Mouse (Mus musculus) heart, embryonic 10.5 days (tissue): ENCODE data around the gene Gtf2f1. TPM values are rescaled to one million over a fixed set of nuclear protein-coding genes. Genes with fewer than 3 reads are reported as not detected.

Experiments
- DNase-seq: peaks from one replicate; pipeline ENCODE4 v3.0.0-alpha.2; 2017; ENCODE audit warnings: low spot score
- H3K27ac ChIP-seq: fragments of 300-500 bp; sonication (generic); 2 replicates; pipeline ENCODE4 v1.5.1; 2016; ENCODE audit warnings: mild to moderate bottlenecking
- H3K27me3 ChIP-seq: fragments of 300-500 bp; sonication (generic); 2 replicates; pipeline ENCODE4 v1.6.1; 2016; ENCODE audit warnings: mild to moderate bottlenecking; ENCODE audit not compliant: poor library complexity, insufficient read depth, severe bottlenecking
- H3K36me3 ChIP-seq: fragments of 300-500 bp; sonication (generic); 2 replicates; pipeline ENCODE4 v1.6.1; 2016; ENCODE audit warnings: mild to moderate bottlenecking, moderate library complexity
- H3K4me1 ChIP-seq: fragments of 300-500 bp; sonication (generic); 2 replicates; pipeline ENCODE4 v1.6.1; 2016; ENCODE audit warnings: mild to moderate bottlenecking
- H3K4me3 ChIP-seq: fragments of 300-500 bp; sonication (generic); 2 replicates; pipeline ENCODE4 v1.5.1; 2016; ENCODE audit warnings: mild to moderate bottlenecking, moderate library complexity
- H3K9me3 ChIP-seq: fragments of 300-500 bp; sonication (generic); 2 replicates; pipeline ENCODE4 v1.6.1; 2016; ENCODE audit warnings: mild to moderate bottlenecking, moderate library complexity
- WGBS: fragments of 180-500 bp; shearing (Covaris S2); methylation state at CpG from one replicate; pipeline ENCODE4 v1.1.7; 2016; 5-methylcytosine and 5-hydroxymethylcytosine counted together
- polyA plus RNA-seq: library from polyadenylated mRNA; unstranded; fragments of >200 nt; fragmentation: Nextera tagmentation; extraction: Ambion mirVana; gene quantifications from 2 replicates; pipeline ENCODE4 v1.2.1, GENCODE M21; 2016

Gtf2f1 gene
- polyA plus RNA-seq, 1 experiment from 2014 or later: 56.0 TPM

- peak; percentile 91 for DNase-seq
- no peaks in the 10 kb centered on the region for H3K4me1 ChIP-seq
- H3K9me3 ChIP-seq: no peaks in the 10 kb centered on the region
- H3K36me3 ChIP-seq: no peaks in the 10 kb centered on the region
- H3K27me3 ChIP-seq: peaks cover 5% of the 10 kb centered on the region; the same call in 1 of the 2 replicates
- WGBS: 24% methylated on average over 11 of the region's 11 CpGs
- no peak overlapping the region for H3K4me3 ChIP-seq
- no peak overlapping the region for H3K27ac ChIP-seq
Measured at GRCm38 (mm10) chr17:56957763-56958429, 53.2 kb downstream of the Gtf2f1 start.

- H3K9me3 ChIP-seq: no peaks in the 10 kb centered on the region
- peak; percentile 69 for DNase-seq
- peaks cover 5% of the 10 kb centered on the region; the same call in 1 of the 2 replicates for H3K27me3 ChIP-seq
- no peak overlapping the region for H3K4me3 ChIP-seq
- WGBS: 76% methylated on average over 7 of the region's 7 CpGs
- no peaks in the 10 kb centered on the region for H3K36me3 ChIP-seq
- H3K4me1 ChIP-seq: no peaks in the 10 kb centered on the region
- H3K27ac ChIP-seq: no peak overlapping the region
Measured at GRCm38 (mm10) chr17:56954871-56955270, 56.2 kb downstream of the Gtf2f1 start.

Other genes with a start within 250 kb of the Gtf2f1 start
- gene Dus3l, start 246.5 kb downstream of the Gtf2f1 start, polyA plus RNA-seq: 39.6 and 41.4 TPM in 2 replicates
- gene Prr22, start 241.0 kb downstream of the Gtf2f1 start, polyA plus RNA-seq: 1.3 and 2.1 TPM in 2 replicates
- gene Rfx2, start 180.3 kb downstream of the Gtf2f1 start, polyA plus RNA-seq: 4.0 and 4.8 TPM in 2 replicates
- not detected in 2 replicates for gene Acsbg2, start 136.8 kb downstream of the Gtf2f1 start, polyA plus RNA-seq
- gene 1700061G19Rik, start 135.8 kb downstream of the Gtf2f1 start, polyA plus RNA-seq: 0.33 and 0.40 TPM in 2 replicates
- gene Mllt1, start 75.9 kb downstream of the Gtf2f1 start, polyA plus RNA-seq: 42.3 and 46.0 TPM in 2 replicates
- not detected in 2 replicates for gene Acer1, start 29.2 kb downstream of the Gtf2f1 start, polyA plus RNA-seq
- gene Clpp, start 21.0 kb downstream of the Gtf2f1 start, polyA plus RNA-seq: 144 and 165 TPM in 2 replicates
- 49.6 and 59.7 TPM in 2 replicates for gene Alkbh7, start 13.9 kb downstream of the Gtf2f1 start, polyA plus RNA-seq
- 0.53 TPM in 1 of 2 replicates, not detected in the other for gene Pspn, start 11.3 kb downstream of the Gtf2f1 start, polyA plus RNA-seq
- 0.12 and 0.36 TPM in 2 replicates for gene Gm17949, start 181 bp upstream of the Gtf2f1 start, polyA plus RNA-seq
- gene Khsrp, start 20.2 kb upstream of the Gtf2f1 start, polyA plus RNA-seq: 30.1 and 31.3 TPM in 2 replicates
- not detected in 2 replicates for gene Slc25a41, start 30.4 kb upstream of the Gtf2f1 start, polyA plus RNA-seq
- gene Crb3, start 47.8 kb upstream of the Gtf2f1 start, polyA plus RNA-seq: 0.65 and 3.6 TPM in 2 replicates
- gene Slc25a23, start 48.6 kb upstream of the Gtf2f1 start, polyA plus RNA-seq: 8.6 and 8.7 TPM in 2 replicates
- gene Dennd1c, start 67.2 kb upstream of the Gtf2f1 start, polyA plus RNA-seq: 0.68 and 2.2 TPM in 2 replicates
- gene Tubb4a, start 76.5 kb upstream of the Gtf2f1 start, polyA plus RNA-seq: 9.1 and 14.7 TPM in 2 replicates
- gene Tnfsf9, start 94.0 kb upstream of the Gtf2f1 start, polyA plus RNA-seq: 5.7 and 7.0 TPM in 2 replicates
- gene Cd70, start 138.5 kb upstream of the Gtf2f1 start, polyA plus RNA-seq: not detected in 2 replicates
- 0.27 and 0.28 TPM in 2 replicates for gene Tnfsf14, start 182.9 kb upstream of the Gtf2f1 start, polyA plus RNA-seq
- 0.46 and 5.3 TPM in 2 replicates for gene C3, start 216.8 kb upstream of the Gtf2f1 start, polyA plus RNA-seq
- 25.2 and 28.6 TPM in 2 replicates for gene Gpr108, start 237.2 kb upstream of the Gtf2f1 start, polyA plus RNA-seq
- gene Trip10, start 238.2 kb upstream of the Gtf2f1 start, polyA plus RNA-seq: 44.4 and 46.8 TPM in 2 replicates